Mouse (Mus musculus): ENCODE measurements around the gene 2310011J03Rik.

DNA sequence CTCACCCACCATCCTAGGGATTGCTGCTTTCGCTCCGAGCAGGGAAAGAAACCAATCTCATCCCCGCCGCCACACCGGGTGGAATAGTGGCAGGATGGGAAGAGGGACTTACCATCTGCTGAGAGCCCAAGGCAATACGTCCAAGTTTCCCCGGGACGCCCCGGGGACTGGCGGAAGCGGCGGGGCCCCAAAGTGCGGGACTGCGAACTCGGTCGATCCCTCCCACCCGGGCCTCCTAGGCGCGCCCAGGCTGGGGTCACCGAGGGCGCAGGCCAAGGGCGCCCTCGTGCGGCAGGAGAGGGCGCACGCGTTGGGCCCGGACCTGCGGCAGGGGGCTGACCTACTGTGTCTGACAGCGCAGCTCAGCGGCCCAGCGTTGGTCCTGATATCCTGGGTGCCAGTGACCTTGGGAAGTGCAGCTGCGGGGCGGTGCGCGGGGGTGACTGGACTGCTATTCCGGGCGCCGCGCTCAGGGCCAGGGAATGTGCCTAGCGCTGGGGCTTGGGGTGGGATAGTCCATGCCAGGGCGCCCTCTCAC is 28.0 kb upstream of the 2310011J03Rik start, which contains the start of gene Adamtsl5:
- TF ChIP-seq CTCF (IDR thresholded peaks at IDR 0.05; ENCODE audit: low read depth, low read length) (peak; percentile 63), POLR2A (IDR thresholded peaks at IDR 0.05; ENCODE audit: borderline replicate concordance, low read depth, low read length) (no peak)
